Mouse (Mus musculus) brain, embryonic 14.5 days (tissue): ENCODE data around the gene Camta1. TPM values are rescaled to one million over a fixed set of nuclear protein-coding genes. Genes with fewer than 3 reads are reported as not detected.

Experiments used
- DNase-seq: peaks from one replicate; pipeline ENCODE4 v3.0.0-alpha.2; 2011; ENCODE audit warnings: low read depth
- CTCF ChIP-seq: fragments of 200-500 bp; IDR thresholded peaks from 2 replicates; pipeline ENCODE4 v1.5.1; 2012; ENCODE audit warnings: inconsistent platforms, mild to moderate bottlenecking, moderate library complexity, borderline replicate concordance; ENCODE audit not compliant: insufficient read depth, insufficient read length; ENCODE audit errors: extremely low read depth
- POLR2A ChIP-seq: fragments of 200-500 bp; IDR thresholded peaks from 2 replicates; pipeline ENCODE4 v1.6.1; 2012; ENCODE audit warnings: mild to moderate bottlenecking, inconsistent platforms, borderline replicate concordance; ENCODE audit not compliant: poor library complexity, insufficient read depth, insufficient read length, severe bottlenecking; ENCODE audit errors: extremely low read depth
- polyA plus RNA-seq: library from polyadenylated mRNA; depleted of rRNA; stranded (reverse); fragments of >200 nt; gene quantifications from 2 replicates; pipeline ENCODE4 v1.2.3, GENCODE M21; 2012

Camta1 gene
- polyA plus RNA-seq, 1 experiment: 92.9 TPM

DNA sequence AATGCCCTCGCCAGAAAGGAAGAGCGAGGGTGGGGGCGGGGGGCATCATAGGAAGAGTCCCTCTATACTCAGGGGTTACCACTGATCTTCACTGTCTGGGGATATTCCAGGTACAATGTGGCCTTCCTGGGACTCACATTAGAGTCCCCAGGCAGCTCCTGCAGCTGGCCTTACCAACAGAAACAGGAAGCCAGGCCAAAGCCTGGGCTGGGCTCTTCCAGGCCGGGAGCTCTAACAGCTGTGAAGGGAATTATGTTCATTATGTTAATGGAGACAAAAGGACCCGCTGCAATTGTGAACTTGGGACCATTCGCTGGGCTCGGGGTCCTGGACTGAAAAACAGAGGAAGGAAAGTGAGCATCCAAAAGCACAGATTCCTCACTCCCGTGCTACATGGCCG is 200.2 kb downstream of the Camta1 start:
- TF ChIP-seq CTCF (no peak), POLR2A (no peak)
- DNase-seq: peak; percentile 45

DNA sequence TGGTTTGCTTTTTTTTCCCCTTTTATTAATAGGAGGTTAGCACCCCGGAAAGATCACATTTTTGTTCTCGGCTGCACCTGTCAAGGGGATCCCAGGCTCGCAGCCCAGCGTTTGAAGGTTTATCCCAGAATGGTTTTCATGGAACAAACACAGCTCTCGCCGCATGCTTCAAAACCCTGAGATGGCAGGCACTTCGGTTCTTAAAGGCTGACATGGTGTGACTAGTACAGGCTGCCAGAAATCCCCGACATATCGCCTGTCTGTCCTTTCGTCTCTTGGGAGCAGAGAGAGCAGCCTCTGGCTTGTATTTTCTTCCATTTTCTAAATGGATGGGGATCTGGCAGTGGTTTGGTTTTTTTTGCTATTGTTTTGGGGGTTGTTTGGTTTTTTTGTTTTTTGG is 205.2 kb downstream of the Camta1 start:
- TF ChIP-seq CTCF: no peak
- peak; percentile 63 for DNase-seq

DNA sequence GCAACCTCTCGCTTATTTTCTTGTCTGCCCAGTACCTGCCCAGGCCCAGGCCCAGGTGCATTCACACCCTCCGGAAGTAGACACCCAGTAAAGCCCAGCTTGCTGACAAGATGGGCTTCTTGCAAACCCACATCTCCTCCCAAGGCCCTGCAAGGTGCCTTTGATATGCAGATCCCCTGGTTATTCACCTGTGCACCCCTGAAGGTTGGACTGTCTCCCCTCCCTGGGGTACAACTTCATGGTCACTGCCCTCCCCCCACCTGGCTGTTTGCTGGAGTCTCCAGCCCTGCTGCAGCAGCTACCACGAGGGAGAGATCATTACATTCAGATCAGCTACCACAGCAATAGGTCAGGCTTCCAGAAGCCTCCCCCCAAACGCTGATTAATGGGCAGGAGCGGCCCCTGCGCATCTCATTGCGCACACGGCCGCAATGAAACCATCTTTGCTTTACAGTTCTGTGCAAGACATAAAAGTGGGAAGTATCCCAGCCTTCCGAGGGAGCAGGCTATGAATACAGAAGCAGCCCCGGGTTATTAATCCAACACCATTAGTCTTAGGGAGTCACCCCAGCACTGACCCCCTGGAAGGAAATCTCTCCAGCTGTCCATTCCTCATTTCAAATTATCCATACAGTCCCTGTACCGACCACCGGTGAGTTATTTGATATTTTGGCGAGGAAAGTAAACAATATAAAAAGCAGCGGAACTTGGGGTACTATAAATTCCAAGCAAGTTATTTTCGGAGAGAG is 205.9 kb downstream of the Camta1 start:
- no peak for DNase-seq
- TF ChIP-seq CTCF: no peak
- TF ChIP-seq POLR2A: no peak

DNA sequence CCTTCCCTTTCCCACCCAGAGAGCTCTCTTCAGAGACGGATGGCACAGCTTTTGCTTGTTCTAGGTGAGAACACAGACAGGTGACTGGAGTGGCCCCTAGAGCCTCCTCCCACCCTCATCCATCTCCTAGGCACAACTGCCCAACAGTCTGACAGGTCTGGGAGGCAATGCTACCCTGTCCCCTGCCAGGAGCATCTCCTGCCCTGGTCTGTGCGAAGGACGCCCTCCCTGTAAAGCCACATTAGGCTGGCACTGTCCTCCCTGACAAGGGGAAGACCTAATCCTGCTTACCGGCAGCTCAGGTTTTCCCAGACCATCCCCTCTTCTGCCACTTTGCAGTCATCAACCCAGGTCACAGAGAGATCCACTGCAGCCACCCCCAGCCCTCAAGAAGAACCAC is 206.4 kb downstream of the Camta1 start:
- DNase-seq: no peak
- TF ChIP-seq CTCF (no peak), POLR2A (no peak)

DNA sequence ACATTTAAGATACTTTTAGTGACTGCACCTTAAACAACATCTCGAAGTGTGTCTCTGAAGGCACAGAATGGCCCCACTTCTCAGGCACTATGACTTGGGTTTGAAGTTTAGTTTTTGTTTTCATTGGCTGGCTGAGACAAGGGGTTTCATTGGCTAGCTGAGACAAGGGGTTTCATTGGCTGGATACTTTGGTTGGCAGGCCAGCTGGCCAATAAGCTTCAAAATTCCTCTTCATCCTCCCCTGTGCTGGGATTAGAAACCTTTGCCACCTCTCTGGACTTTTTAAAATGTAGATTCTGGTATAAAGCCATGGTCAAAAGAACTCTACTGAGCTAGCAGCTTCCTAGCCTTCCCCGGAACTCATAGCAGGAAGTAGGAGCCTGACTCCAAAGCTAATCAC is 219.3 kb downstream of the Camta1 start:
- DNase-seq: no peak
- TF ChIP-seq CTCF (no peak), POLR2A (no peak)

DNA sequence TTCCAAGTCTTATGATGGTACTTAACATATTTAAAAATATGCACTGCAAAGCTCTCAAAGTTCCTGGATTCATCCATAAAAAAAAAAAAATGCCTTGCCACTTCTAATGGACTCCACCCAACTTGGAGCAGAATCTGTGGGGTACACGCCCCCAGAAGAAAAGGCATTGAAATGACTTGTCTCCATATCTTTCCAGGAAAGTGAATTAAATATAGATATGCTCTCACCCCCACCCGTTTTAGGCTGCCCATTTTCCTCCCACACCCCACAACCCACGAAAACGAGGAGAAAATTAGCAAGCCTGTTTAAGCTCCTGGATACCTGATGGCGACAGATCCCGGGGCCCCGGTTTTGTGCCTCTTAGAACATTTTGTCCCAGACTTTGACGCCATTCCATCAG is 220.7 kb downstream of the Camta1 start:
- DNase-seq: no peak
- no peak for TF ChIP-seq CTCF

DNA sequence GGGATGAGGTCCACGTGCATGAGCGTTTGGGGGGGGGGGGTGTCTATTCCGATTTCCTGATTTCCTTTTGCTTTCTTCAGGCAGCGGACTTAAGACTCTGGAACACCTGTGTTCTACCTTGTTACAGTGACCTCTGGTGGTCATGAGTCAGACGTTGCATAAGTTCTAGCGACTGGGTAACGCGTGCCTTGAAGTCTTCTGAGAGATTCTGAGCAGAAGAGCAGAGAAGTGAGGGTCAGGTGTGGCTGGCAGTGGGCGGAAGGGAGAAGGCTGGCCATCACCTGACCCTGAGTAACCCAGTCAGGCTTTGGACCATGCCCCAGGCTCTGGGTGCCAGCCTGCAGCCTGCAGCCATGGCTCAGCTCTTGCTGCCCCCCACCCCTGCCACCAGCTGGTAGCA is 222.7 kb downstream of the Camta1 start:
- TF ChIP-seq POLR2A (no peak), CTCF (peak; percentile 62; the same call in 1 of the 2 replicates)
- peak; percentile 82 for DNase-seq

DNA sequence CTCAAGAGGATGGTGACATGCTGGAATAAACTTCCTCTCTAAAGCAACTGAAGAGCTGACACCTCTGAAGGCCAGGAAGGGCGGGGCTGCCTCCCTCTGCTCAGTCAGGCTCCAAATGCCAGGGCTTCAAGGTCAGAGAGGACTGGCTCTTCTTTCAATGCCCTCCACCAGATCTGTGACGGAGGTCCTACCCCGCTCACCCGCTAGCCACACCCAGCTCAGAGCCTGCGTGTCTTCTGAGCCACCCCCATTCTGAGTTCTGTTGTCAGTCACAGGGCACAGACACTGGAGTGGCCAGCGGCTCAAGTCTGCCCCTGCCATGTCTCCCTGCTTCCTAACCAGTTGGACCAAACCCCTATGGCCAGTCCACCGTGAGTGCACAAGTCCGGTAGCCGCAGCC is 224.3 kb downstream of the Camta1 start:
- no peak for TF ChIP-seq POLR2A
- no peak for TF ChIP-seq CTCF
- no peak for DNase-seq

DNA sequence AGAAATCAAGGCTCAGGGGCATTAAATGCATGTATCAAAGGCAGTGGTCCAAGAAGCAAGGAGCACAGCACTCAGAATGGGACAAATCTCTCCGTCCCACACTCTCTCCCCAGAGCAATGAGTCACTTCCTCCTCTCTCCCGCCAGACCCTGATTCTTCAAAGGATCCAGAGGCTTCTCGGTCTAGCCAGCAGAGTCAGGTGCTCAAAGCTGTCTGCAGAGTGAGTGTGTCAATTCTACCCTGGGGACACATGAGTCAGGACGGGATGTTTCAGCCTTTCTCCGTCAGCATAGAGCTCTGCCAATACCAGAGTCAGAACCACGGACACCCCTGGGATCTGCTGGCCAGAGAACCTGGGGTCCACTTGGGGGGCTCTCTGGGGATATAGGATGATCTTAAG is 226.9 kb downstream of the Camta1 start:
- no peak for DNase-seq
- TF ChIP-seq CTCF (no peak), POLR2A (no peak)

DNA sequence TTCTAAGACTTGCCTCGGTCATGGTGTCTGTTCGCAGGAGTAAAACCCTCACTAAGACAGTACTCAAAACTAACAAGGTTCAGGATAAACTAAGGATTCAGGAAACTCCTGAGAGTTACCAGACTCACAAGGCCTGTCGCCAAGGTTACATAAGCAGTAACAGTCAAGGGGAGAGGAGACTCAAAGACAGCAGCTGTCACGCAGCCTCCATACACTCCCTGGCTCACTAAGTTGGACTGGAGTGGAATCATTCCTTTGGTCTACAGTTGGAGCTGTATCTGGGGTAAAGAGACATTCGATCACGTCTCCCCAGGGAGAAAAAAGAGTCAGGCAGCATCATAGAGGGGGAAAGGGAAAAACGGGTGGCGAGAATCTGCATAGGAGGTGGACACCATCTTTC is 227.9 kb downstream of the Camta1 start:
- TF ChIP-seq CTCF (no peak), POLR2A (no peak)
- no peak for DNase-seq

DNA sequence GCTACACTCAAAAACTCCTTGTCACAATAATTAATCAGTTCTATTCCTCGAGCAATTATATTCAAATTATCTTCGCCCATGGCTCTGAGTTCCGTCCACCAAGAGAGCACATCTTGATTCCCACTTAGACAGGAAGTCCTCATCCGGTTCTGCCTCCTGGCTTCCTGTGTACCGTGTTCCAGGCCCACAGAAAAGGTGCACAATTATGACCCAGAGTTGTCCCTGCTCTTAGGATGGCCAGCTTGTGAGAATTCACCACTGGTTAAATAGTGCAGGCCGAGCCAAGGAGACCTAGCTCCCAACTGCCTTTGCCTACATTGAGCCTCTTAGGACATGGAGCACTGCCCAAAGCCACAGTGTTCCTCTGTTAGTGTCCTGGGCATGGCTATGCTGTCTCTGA is 229.4 kb downstream of the Camta1 start:
- DNase-seq: no peak
- TF ChIP-seq POLR2A (no peak), CTCF (no peak)

DNA sequence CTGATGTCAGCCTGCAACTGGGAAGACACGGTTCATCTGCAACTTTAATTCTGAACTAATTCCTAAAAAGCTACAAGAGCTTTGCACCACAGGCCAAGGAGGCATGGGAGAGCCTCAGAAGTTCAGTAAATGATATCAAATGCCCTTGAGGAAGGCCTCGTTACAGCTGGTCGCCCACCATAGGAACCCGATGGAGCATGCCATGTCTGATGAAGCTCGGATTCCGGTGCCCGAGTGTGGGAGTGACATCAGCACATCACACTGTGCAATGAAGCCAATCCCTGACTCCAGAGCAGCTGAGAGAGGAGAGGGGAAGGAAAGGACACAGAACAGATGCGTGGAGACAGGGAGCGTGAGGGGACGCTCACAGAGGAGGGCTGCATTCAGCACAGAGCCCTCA is 231.0 kb downstream of the Camta1 start:
- TF ChIP-seq POLR2A (no peak), CTCF (no peak)
- DNase-seq: no peak
